Mouse (Mus musculus) adrenal gland, adult (tissue): ENCODE results near the gene Rabl2.

Experiments used
- DNase-seq, 2 experiments: peaks; one replicate each; pipeline ENCODE4 v3.0.0; 2022 to 2023; ENCODE audit warnings: low spot score in 1 of 2; ENCODE audit not compliant: inconsistent age in 2 of 2

Gene Rabl2

DNA sequence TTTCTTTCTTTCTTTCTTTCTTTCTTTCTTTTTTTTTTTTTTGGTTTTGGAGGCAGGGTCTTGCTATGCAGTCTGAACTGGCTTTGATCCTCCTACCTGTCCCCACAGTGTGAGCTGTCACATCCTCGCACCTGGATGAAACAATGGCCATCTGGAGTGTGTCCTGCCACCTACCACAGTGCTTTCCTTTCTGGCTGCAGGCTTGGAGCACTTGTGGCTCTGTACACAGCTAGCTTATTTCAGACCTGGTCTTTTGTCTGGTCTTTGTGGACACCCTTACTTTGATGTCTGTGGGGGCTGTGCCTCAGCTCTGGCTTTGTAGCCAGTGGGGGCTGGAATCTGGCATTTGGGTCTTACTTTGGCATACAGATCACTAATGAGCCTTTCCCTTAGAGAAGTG, 40.0 kb downstream of the Rabl2 start:
- no peak for DNase-seq

DNA sequence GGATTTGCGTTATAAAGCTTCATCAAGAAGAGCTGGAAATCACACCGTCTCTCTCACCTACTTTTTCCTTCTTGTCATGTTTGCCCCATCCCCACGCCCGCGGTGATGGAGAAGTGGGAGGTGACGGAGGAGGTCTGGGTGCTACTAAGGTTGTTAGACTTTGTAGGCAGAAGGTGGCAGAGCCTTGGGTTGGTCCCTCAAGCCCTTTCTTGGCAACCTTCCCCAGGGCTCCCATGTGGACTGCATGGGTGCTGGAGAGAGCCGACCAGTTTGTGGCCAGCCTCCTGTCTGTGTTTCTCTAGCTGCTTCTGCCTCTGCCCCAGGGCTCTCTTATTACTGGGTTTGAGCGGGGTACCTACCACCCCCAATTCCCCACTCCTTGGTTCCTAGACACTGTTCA, 41.2 kb downstream of the Rabl2 start:
- no peak for DNase-seq

DNA sequence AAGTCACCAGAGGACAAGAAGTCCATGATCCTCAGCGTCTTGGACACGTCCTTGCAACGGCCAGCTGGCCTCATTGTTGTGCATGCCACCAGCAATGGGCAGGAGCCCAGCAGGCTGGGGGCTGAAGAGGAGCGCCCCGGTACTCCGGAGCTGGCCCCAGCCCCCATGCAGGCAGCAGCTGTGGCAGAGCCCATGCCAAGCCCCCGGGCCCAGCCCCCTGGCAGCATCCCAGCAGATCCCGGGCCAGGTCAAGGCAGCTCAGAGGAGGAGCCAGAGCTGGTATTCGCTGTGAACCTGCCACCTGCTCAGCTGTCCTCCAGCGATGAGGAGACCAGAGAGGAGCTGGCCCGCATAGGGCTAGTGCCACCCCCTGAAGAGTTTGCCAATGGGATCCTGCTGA, 42.9 kb downstream of the Rabl2 start:
- no peak for DNase-seq

DNA sequence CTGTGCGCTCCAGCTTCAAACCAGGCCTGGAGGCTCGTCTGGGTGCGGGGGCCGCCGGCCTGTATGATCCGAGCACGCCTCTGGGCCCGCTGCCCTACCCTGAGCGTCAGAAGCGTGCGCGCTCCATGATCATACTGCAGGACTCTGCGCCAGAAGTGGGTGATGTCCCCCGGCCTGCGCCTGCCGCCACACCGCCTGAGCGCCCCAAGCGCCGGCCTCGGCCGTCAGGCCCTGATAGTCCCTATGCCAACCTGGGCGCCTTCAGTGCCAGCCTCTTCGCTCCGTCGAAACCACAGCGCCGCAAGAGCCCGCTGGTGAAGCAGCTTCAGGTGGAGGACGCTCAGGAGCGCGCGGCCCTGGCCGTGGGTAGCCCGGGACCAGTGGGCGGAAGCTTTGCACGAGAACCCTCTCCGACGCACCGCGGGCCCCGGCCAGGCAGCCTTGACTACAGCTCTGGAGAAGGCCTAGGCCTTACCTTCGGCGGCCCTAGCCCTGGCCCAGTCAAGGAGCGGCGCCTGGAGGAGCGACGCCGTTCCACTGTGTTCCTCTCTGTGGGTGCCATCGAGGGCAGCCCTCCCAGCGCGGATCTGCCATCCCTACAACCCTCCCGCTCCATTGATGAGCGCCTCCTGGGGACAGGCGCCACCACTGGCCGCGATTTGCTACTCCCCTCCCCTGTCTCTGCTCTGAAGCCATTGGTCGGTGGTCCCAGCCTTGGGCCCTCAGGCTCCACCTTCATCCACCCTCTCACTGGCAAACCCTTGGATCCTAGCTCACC, 43.7 kb downstream of the Rabl2 start:
- DNase-seq, result no peak

DNA sequence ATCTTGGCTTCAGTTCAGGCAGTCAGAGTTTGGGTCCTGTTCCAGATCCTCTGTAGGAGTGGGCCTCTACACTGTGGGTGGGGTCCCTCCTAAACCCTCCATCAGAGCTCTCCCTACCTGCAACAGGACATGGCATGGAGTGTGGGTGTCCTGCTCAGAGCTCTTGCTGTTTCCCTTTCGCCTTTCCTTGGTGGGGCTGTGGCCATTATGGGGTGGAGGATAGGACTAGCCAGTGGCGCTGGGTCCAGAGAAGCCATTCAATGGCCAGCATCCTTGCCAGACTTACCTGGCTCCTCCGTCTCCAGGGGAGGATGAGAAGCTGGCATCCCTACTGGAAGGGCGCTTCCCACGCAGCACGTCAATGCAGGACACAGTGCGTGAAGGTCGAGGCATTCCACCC, 44.4 kb downstream of the Rabl2 start:
- DNase-seq, result no peak

DNA sequence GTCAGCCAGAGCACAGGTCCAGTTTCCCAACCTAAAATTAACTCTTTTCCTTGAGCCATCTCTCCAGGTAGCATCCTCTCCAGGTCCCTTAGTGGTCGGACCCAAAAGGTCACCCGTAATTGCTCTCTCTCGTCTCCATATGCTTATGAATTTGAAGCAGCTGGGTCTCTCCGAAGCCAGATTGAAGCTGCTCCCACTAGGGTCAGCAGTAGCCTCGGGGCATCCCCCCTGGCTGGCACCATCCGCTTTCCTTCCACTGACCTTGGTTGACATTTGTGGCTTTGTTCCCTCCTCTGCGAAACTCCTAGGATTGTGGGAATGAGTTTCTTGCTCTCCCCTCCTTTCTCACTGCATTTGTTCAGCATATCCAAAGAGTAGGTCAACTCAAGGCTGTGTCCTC, 47.6 kb downstream of the Rabl2 start:
- no peak for DNase-seq

DNA sequence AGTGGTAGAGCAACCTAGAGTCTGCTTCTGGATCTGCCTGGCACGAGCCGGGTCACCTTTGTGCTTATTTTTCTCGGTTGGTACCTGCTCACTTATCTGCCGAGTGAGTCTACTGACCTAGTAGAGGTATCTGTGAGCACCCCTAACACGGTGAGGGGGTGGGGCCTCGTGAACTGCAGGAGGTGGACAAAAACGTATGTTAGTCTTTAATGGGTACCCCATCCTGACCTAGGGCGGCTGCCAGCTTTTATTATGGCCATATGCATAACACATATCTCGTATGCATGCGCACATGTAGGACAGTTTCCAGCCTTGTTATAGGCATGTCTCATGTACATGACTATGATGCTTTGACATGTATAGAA, 57.9 kb downstream of the Rabl2 start:
- DNase-seq, result no peak

DNA sequence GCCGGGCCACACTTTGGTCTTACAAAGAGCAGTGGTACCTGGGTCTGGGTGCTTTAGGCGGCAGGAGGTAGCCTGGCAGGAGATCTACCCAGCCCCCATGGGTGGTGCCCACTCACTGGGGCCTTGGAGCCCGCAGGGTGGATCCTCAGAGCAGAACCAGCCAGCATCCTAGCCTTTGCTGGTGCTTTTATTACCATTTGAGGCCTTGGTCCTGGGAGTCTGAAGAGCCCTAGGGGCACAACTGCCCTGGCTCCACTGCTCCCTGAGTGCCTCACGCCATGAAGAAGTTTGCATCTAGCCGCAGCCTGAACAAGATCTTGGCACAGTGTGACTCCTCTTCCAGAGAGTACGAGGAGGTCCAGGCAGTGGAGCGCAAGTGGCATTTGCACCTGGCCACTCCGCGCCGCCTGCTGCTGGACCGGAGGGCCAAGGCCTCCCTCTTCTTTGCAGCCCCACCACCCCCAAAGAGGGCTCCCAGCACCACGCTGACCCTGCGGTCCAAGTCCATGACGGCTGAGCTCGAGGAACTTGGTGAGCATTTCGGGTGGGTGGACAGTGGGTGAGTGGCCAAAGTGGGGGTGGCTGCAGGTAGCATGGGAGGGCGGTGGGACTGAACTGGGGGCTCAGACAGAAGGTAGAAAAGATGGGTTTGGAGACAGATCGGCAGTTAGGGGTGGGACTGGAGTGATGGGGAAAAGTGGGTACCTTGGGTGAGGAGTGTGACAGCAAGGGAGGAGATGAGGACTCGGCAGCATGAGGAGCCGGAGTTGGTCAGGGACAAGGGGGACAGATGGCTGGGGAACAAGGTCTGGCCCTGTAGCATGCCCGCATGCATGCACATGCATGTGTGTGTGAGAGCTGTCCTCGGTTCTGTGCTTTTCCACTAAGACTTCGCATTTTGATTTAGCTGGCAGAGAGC, 58.5 kb downstream of the Rabl2 start:
- DNase-seq, result no peak
